Mouse (Mus musculus): Measurements from ENCODE around the gene Rsph14. TPM values are rescaled to one million over a fixed set of nuclear protein-coding genes. Genes with fewer than 3 reads are reported as not detected.

Rsph14 gene
- total RNA-seq (2015; ENCODE audit: low replicate concordance) (not detected in 2 replicates), total RNA-seq (2017; ENCODE audit: low replicate concordance) (not detected in 2 replicates)

GRCm38 (mm10) chr10:75032395-75032794 lies at the start of gene Rsph14:
Gene Rsph14 (minus strand): TSS chr10:75032586.
- ATAC-seq (replicated peaks; ENCODE audit: low FRiP score, poor library complexity, severe bottlenecking), result no peak

GRCm38 (mm10) chr10:75078174-75079128 lies 46.1 kb upstream of the Rsph14 start:
- ATAC-seq (replicated peaks; ENCODE audit: low FRiP score, poor library complexity, severe bottlenecking), result no peak

- no peak for ATAC-seq (replicated peaks; ENCODE audit: low FRiP score, poor library complexity, severe bottlenecking)
These were observed 43.3 kb upstream of the Rsph14 start for GRCm38 (mm10) chr10:75075665-75076064.

- ATAC-seq (replicated peaks; ENCODE audit: low FRiP score, poor library complexity, severe bottlenecking), result no peak
These were observed 38.0 kb upstream of the Rsph14 start for GRCm38 (mm10) chr10:75070281-75070976.

- ATAC-seq (replicated peaks; ENCODE audit: low FRiP score, poor library complexity, severe bottlenecking), result no peak
These were observed 36.4 kb upstream of the Rsph14 start for GRCm38 (mm10) chr10:75068624-75069328.

GRCm38 (mm10) chr10:75068086-75068485 lies 35.7 kb upstream of the Rsph14 start:
- no peak for ATAC-seq (replicated peaks; ENCODE audit: low FRiP score, poor library complexity, severe bottlenecking)

- no peak for ATAC-seq (replicated peaks; ENCODE audit: low FRiP score, poor library complexity, severe bottlenecking)
These were observed 35.1 kb upstream of the Rsph14 start for GRCm38 (mm10) chr10:75067446-75067845.

GRCm38 (mm10) chr10:75065691-75066090 lies 33.3 kb upstream of the Rsph14 start:
- ATAC-seq (replicated peaks; ENCODE audit: low FRiP score, poor library complexity, severe bottlenecking), result no peak

GRCm38 (mm10) chr10:75063301-75063965 lies 31.0 kb upstream of the Rsph14 start:
- no peak for ATAC-seq (replicated peaks; ENCODE audit: low FRiP score, poor library complexity, severe bottlenecking)

GRCm38 (mm10) chr10:75062621-75063020 lies 30.2 kb upstream of the Rsph14 start:
- ATAC-seq (replicated peaks; ENCODE audit: low FRiP score, poor library complexity, severe bottlenecking), result no peak

- ATAC-seq (replicated peaks; ENCODE audit: low FRiP score, poor library complexity, severe bottlenecking), result no peak
These were observed 29.8 kb upstream of the Rsph14 start for GRCm38 (mm10) chr10:75062189-75062561.

- no peak for ATAC-seq (replicated peaks; ENCODE audit: low FRiP score, poor library complexity, severe bottlenecking)
These were observed 29.2 kb upstream of the Rsph14 start for GRCm38 (mm10) chr10:75061341-75062188.

GRCm38 (mm10) chr10:75060843-75061235 lies 28.5 kb upstream of the Rsph14 start:
- no peak for ATAC-seq (replicated peaks; ENCODE audit: low FRiP score, poor library complexity, severe bottlenecking)

- no peak for ATAC-seq (replicated peaks; ENCODE audit: low FRiP score, poor library complexity, severe bottlenecking)
These were observed 27.9 kb upstream of the Rsph14 start, which contains the start of gene Bcr for GRCm38 (mm10) chr10:75060217-75060842. Gene Bcr (plus strand): TSS chr10:75060592.

GRCm38 (mm10) chr10:75059396-75059795 lies 27.0 kb upstream of the Rsph14 start:
- no peak for ATAC-seq (replicated peaks; ENCODE audit: low FRiP score, poor library complexity, severe bottlenecking)

GRCm38 (mm10) chr10:75058761-75059395 lies 26.5 kb upstream of the Rsph14 start:
- ATAC-seq (replicated peaks; ENCODE audit: low FRiP score, poor library complexity, severe bottlenecking), result no peak

- no peak for ATAC-seq (replicated peaks; ENCODE audit: low FRiP score, poor library complexity, severe bottlenecking)
These were observed 25.9 kb upstream of the Rsph14 start for GRCm38 (mm10) chr10:75058336-75058735.

- ATAC-seq (replicated peaks; ENCODE audit: low FRiP score, poor library complexity, severe bottlenecking), result no peak
These were observed 23.9 kb upstream of the Rsph14 start for GRCm38 (mm10) chr10:75056255-75056654.

Data from erythroid progenitor cell, adult 5-6 weeks (primary cell).